Mouse (Mus musculus) G1E (cell line): Measurements from ENCODE around the gene Prcc.

Experiments used
- CTCF ChIP-seq: IDR thresholded peaks from 2 replicates; pipeline ENCODE4 v1.5.1; 2012; ENCODE audit warnings: low read depth, low read length, inconsistent platforms, mixed read lengths
- GATA1 ChIP-seq: IDR thresholded peaks from 2 replicates; pipeline ENCODE4 v1.6.1; 2012; ENCODE audit warnings: borderline replicate concordance, low read length, inconsistent platforms, mixed read lengths
- POLR2AphosphoS5 ChIP-seq: IDR thresholded peaks from 2 replicates; pipeline ENCODE4 v1.6.1; 2012; ENCODE audit warnings: low read depth, low read length, inconsistent platforms; ENCODE audit not compliant: insufficient replicate concordance

- TF ChIP-seq CTCF (no peak), POLR2AphosphoS5 (no peak), GATA1 (no peak)
Measured at GRCm38 (mm10) chr3:87906981-87907857, 21.8 kb upstream of the Prcc start.
